Mouse (Mus musculus): ENCODE measurements around the gene Nova1. TPM values are rescaled to one million over a fixed set of nuclear protein-coding genes. Genes with fewer than 3 reads are reported as not detected.

Nova1 gene
- total and polyA plus RNA-seq, 3 experiments, result 0.46 to 2.3 TPM; not detected in 1

DNA sequence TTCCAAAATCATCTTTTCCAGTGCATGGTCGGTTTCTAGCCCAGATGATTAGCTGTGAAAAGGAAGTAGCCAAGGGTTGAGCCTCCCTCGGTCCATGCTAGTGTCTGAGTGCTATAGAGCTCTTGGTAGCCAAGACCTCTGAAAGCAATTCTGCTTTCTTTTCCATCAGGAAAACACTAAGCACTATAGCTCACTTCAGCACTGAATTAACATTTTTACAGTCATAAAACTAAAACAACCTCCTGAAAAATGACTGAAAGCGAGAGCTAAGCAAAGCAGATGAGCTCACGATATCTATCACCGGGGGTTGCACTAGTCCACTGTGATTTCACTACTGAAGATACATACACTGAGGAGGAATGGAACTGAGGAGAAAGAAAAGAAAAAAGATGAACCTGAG lies 3.0 kb downstream of the Nova1 start:
- no peak for TF ChIP-seq ETS1 (IDR thresholded peaks at IDR 0.05; ENCODE audit: low read depth, low read length)
- TF ChIP-seq POLR2A (IDR thresholded peaks at IDR 0.05; ENCODE audit: control insufficient read depth in 1 of 2, insufficient read depth in 1 of 2, low read depth in 1 of 2, low read length in 2 of 2, poor library complexity in 1 of 2), result no peak
- no peak for TF ChIP-seq CHD1 (IDR thresholded peaks at IDR 0.05; ENCODE audit: low read depth, low read length)
- TF ChIP-seq TBP (IDR thresholded peaks at IDR 0.05; ENCODE audit: low read depth, low read length), result no peak
- no peak for TF ChIP-seq UBTF (IDR thresholded peaks at IDR 0.05; ENCODE audit: borderline replicate concordance, insufficient read depth, low read depth, low read length)
- no peak for TF ChIP-seq TCF12 (IDR thresholded peaks at IDR 0.05; ENCODE audit: low read depth, low read length)
- no peak for TF ChIP-seq ZKSCAN1 (IDR thresholded peaks at IDR 0.05; ENCODE audit: low read depth, low read length)
- TF ChIP-seq POLR2AphosphoS2 (IDR thresholded peaks at IDR 0.05; ENCODE audit: low read length), result no peak
- no peak for TF ChIP-seq NELFE (IDR thresholded peaks at IDR 0.05; ENCODE audit: low read depth, low read length)
- no peak for TF ChIP-seq NRF1 (IDR thresholded peaks at IDR 0.05; ENCODE audit: insufficient read depth, low read depth, low read length, poor library complexity, severe bottlenecking)
- no peak for TF ChIP-seq KAT2A (conservative IDR thresholded peaks at IDR 0.05; ENCODE audit: low read depth, low read length)
- no peak for TF ChIP-seq BHLHE40 (IDR thresholded peaks at IDR 0.05; ENCODE audit: borderline replicate concordance, low read depth, low read length)
- TF ChIP-seq E2F4 (IDR thresholded peaks at IDR 0.05; ENCODE audit: borderline replicate concordance, low read depth, low read length), result no peak
- no peak for TF ChIP-seq CTCF (IDR thresholded peaks at IDR 0.05 in 2 of 3, conservative IDR thresholded peaks at IDR 0.05 in 1 of 3; ENCODE audit: control insufficient read depth in 1 of 3, insufficient read depth in 1 of 3, low read depth in 2 of 3, low read length in 3 of 3, poor library complexity in 1 of 3, severe bottlenecking in 1 of 3)
- no peak for TF ChIP-seq HCFC1 (IDR thresholded peaks at IDR 0.05; ENCODE audit: low read depth, low read length)
- TF ChIP-seq SIN3A (IDR thresholded peaks at IDR 0.05; ENCODE audit: low read length), result no peak
- no peak for TF ChIP-seq JUND (IDR thresholded peaks at IDR 0.05; ENCODE audit: low read depth, low read length)
- no peak overlapping the region for H3K27ac ChIP-seq (ENCODE audit: control insufficient read depth, low read depth, low read length)
- H3K9me3 ChIP-seq (replicated peaks; ENCODE audit: insufficient read depth, low read length), result no peaks in the 10 kb centered on the region
- peaks cover 9% of the 10 kb centered on the region; the same call in 1 of the 2 replicates for H3K79me2 ChIP-seq (ENCODE audit: control insufficient read depth, insufficient read depth, low read length, poor library complexity)
- no peaks in the 10 kb centered on the region for H3K4me1 ChIP-seq (ENCODE audit: control insufficient read depth in 1 of 2, insufficient read depth in 2 of 2, low read length in 2 of 2)
- H3K27me3 ChIP-seq (ENCODE audit: control insufficient read depth in 1 of 2, insufficient read depth in 2 of 2, low read length in 2 of 2), result no peaks in the 10 kb centered on the region
- H3K36me3 ChIP-seq (ENCODE audit: control insufficient read depth in 1 of 2, insufficient read depth in 2 of 2, low read length in 2 of 2), result peaks cover 0 to 7% of the 10 kb centered on the region in 2 experiments; a peak in 2 of 4 replicates
- H3K4me3 ChIP-seq (ENCODE audit: control insufficient read depth in 1 of 2, insufficient read depth in 1 of 2, low read depth in 2 of 2, low read length in 2 of 2), result no peak overlapping the region
- H3K9ac ChIP-seq (ENCODE audit: control insufficient read depth, low read depth, low read length, poor library complexity, severe bottlenecking), result no peak overlapping the region
- no peak for DNase-seq (ENCODE audit: low read depth, low spot score)

DNA sequence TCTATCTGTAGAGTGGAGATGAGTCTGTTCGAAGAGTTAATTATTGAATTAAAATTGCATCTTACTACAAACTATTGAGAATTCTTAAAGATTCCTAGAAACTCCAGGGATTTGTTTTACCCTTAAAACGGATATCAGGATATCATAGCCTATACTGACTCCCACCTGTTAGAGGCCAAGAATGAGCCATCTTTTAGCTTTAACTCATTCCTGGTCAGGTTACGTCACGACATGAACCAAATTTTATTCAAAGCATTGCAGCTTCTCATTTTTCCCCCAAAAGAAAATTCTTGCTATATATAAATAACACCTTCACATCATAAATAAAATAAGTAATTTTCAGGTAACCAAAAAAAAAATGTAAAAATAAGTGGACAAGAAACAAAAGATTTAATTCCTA lies 3.9 kb downstream of the Nova1 start:
- Histone ChIP-seq H3K4me1 (ENCODE audit: control insufficient read depth in 1 of 2, insufficient read depth in 2 of 2, low read length in 2 of 2) (no peaks in the 10 kb centered on the region), H3K9me3 (replicated peaks; ENCODE audit: insufficient read depth, low read length) (no peaks in the 10 kb centered on the region), H3K27me3 (ENCODE audit: control insufficient read depth in 1 of 2, insufficient read depth in 2 of 2, low read length in 2 of 2) (no peaks in the 10 kb centered on the region), H3K36me3 (ENCODE audit: control insufficient read depth in 1 of 2, insufficient read depth in 2 of 2, low read length in 2 of 2) (peaks cover 0 to 4% of the 10 kb centered on the region in 2 experiments; a peak in 2 of 4 replicates), H3K27ac (ENCODE audit: control insufficient read depth, low read depth, low read length) (no peak overlapping the region), H3K4me3 (ENCODE audit: control insufficient read depth in 1 of 2, insufficient read depth in 1 of 2, low read depth in 2 of 2, low read length in 2 of 2) (no peak overlapping the region), H3K79me2 (ENCODE audit: control insufficient read depth, insufficient read depth, low read length, poor library complexity) (peaks cover 9% of the 10 kb centered on the region; the same call in 1 of the 2 replicates), H3K9ac (ENCODE audit: control insufficient read depth, low read depth, low read length, poor library complexity, severe bottlenecking) (no peak overlapping the region)
- DNase-seq (ENCODE audit: low read depth, low spot score), result no peak
- TF ChIP-seq EP300 (IDR thresholded peaks at IDR 0.05; ENCODE audit: low read depth in 1 of 2, low read length in 2 of 2) (no peak), MYB (IDR thresholded peaks at IDR 0.05; ENCODE audit: low read depth, low read length) (no peak), MAX (IDR thresholded peaks at IDR 0.05; ENCODE audit: low read length) (no peak), NELFE (IDR thresholded peaks at IDR 0.05; ENCODE audit: low read depth, low read length) (no peak), HCFC1 (IDR thresholded peaks at IDR 0.05; ENCODE audit: low read depth, low read length) (no peak), NRF1 (IDR thresholded peaks at IDR 0.05; ENCODE audit: insufficient read depth, low read depth, low read length, poor library complexity, severe bottlenecking) (no peak), CTCF (IDR thresholded peaks at IDR 0.05 in 2 of 3, conservative IDR thresholded peaks at IDR 0.05 in 1 of 3; ENCODE audit: control insufficient read depth in 1 of 3, insufficient read depth in 1 of 3, low read depth in 2 of 3, low read length in 3 of 3, poor library complexity in 1 of 3, severe bottlenecking in 1 of 3) (no peak), POLR2A (IDR thresholded peaks at IDR 0.05; ENCODE audit: control insufficient read depth in 1 of 2, insufficient read depth in 1 of 2, low read depth in 1 of 2, low read length in 2 of 2, poor library complexity in 1 of 2) (no peak), MAFK (IDR thresholded peaks at IDR 0.05; ENCODE audit: borderline replicate concordance, low read depth, low read length) (no peak)
